Mouse (Mus musculus) midbrain, embryonic 11.5 days (tissue): Measurements from ENCODE around the gene Dmxl2. TPM values are rescaled to one million over a fixed set of nuclear protein-coding genes. Genes with fewer than 3 reads are reported as not detected.

Experiments used
- ATAC-seq: fragments of 200-750 bp; cut with Nextera tagmentation; 2 replicates; pipeline ENCODE4 v1.8.0; 2017; ENCODE audit warnings: moderate TSS enrichment, moderate library complexity; ENCODE audit not compliant: low FRiP score
- DNase-seq: peaks from one replicate; pipeline ENCODE4 v3.0.0; 2015; ENCODE audit warnings: low spot score; ENCODE audit errors: missing footprints
- H3K27ac ChIP-seq: fragments of 300-500 bp; sonication (generic); 2 replicates; pipeline ENCODE4 v1.5.1; 2014; ENCODE audit warnings: low read depth, low read length
- H3K27me3 ChIP-seq: fragments of 300-500 bp; sonication (generic); 2 replicates; pipeline ENCODE4 v1.6.1; 2014; ENCODE audit warnings: mild to moderate bottlenecking, low read length, moderate library complexity, mixed read lengths; ENCODE audit not compliant: control insufficient read depth, insufficient read depth
- H3K36me3 ChIP-seq: fragments of 300-500 bp; sonication (generic); 2 replicates; pipeline ENCODE4 v1.6.1; 2014; ENCODE audit warnings: mild to moderate bottlenecking, low read length, moderate library complexity, mixed read lengths; ENCODE audit not compliant: control insufficient read depth, insufficient read depth
- H3K4me1 ChIP-seq: fragments of 300-500 bp; sonication (generic); 2 replicates; pipeline ENCODE4 v1.6.1; 2014; ENCODE audit warnings: low read length; ENCODE audit not compliant: control insufficient read depth, insufficient read depth
- H3K4me2 ChIP-seq: fragments of 300-500 bp; sonication (generic); 2 replicates; pipeline ENCODE4 v1.6.1; 2014; ENCODE audit warnings: mild to moderate bottlenecking, moderate library complexity
- H3K4me3 ChIP-seq: fragments of 300-500 bp; sonication (generic); 2 replicates; pipeline ENCODE4 v1.5.1; 2014; ENCODE audit warnings: low read depth, low read length
- H3K9ac ChIP-seq: fragments of 300-500 bp; sonication (generic); 2 replicates; pipeline ENCODE4 v1.6.1; 2014; ENCODE audit warnings: low read length
- H3K9me3 ChIP-seq: fragments of 300-500 bp; sonication (generic); 2 replicates; pipeline ENCODE4 v1.6.1; 2016; ENCODE audit warnings: low read length; ENCODE audit not compliant: control insufficient read depth
- WGBS: fragments of 180-500 bp; shearing (Covaris S2); extraction: QIAGEN DNeasy Blood & Tissue Kit; methylation state at CpG from one replicate; pipeline ENCODE4 v1.1.7; 2014; 5-methylcytosine and 5-hydroxymethylcytosine counted together
- polyA plus RNA-seq: library from polyadenylated mRNA; unstranded; fragments of >200 nt; fragmentation: Nextera tagmentation; extraction: Ambion mirVana; gene quantifications from 2 replicates; pipeline ENCODE4 v1.2.1, GENCODE M21; 2014

Gene Dmxl2
- polyA plus RNA-seq, 1 experiment from 2014 or later = 16.6 TPM

DNA sequence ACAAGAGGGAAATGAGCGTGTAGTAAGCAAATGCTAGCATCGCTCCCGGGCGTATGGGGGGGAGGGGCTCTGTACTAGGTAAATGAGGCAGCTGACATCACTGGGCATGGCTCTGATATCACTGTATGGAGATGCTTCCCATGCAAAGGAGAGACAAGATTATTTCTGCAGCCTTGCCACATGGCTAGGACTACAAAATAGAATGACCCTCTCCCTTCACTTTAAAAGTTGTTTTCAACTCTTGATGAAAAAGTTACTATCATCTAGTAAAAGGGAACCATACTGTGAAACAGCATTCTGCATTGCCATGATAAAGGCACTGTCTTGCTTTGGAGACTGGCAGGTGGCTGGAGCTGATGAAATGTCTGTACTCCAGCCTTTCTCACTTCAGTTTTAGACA is 18.2 kb downstream of the Dmxl2 start:
- ATAC-seq (no peak), DNase-seq (no peak)
- H3K4me2 ChIP-seq = no peak overlapping the region
- no peaks in the 10 kb centered on the region for H3K9me3 ChIP-seq
- H3K27me3 ChIP-seq = no peaks in the 10 kb centered on the region
- H3K9ac ChIP-seq = no peak overlapping the region
- 70% methylated on average over 4 of the region's 4 CpGs for WGBS
- no peak overlapping the region for H3K4me3 ChIP-seq
- no peak overlapping the region for H3K27ac ChIP-seq
- no peaks in the 10 kb centered on the region for H3K4me1 ChIP-seq
- no peaks in the 10 kb centered on the region for H3K36me3 ChIP-seq

DNA sequence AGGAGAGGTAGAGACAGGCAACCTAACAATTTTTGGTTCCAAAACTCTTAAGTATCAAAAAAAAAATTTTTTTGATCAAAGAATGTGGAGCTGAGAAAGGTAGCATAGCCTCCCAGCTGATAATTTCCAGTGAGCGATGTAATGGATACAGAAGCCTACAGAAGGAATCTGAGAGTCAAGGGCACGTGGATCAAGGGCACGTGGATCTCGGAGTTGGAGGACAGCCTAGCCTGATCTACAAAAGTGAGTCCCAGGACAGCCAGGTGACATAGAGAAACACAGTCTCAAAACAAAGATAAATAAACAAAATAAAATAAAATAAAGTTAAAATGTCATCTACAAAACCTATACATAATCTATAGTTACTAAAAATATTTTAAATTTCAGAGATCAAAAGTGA is 18.7 kb downstream of the Dmxl2 start:
- Histone ChIP-seq H3K4me1 (no peaks in the 10 kb centered on the region), H3K9ac (no peak overlapping the region), H3K9me3 (no peaks in the 10 kb centered on the region), H3K36me3 (no peaks in the 10 kb centered on the region), H3K27me3 (no peaks in the 10 kb centered on the region), H3K4me2 (no peak overlapping the region), H3K4me3 (no peak overlapping the region), H3K27ac (no peak overlapping the region)
- ATAC-seq (no peak), DNase-seq (no peak)
- WGBS = 90% methylated on average over 4 of the region's 4 CpGs

DNA sequence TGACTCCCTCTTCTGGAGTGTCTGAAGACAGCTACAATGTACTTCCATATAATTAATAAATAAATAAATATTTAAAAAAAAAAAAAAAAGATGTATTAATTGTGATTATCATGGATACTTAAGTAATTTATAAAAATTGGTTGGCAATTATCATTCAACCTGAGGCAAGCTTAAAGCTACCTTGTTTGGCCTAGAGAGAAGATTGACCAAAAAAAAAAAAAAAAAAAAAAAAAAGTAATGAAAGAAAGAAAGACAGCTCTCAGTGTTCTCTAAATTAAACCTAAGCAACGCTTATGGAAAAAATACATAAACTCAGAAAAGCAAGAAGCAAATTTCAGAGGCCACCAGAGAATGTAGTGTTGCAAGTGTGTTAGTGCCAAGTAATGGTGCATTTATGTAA is 22.4 kb downstream of the Dmxl2 start:
- Histone ChIP-seq H3K4me3 (no peak overlapping the region), H3K27ac (no peak overlapping the region), H3K9me3 (no peaks in the 10 kb centered on the region), H3K36me3 (no peaks in the 10 kb centered on the region), H3K27me3 (no peaks in the 10 kb centered on the region), H3K4me1 (no peaks in the 10 kb centered on the region), H3K9ac (no peak overlapping the region), H3K4me2 (no peak overlapping the region)
- ATAC-seq = no peak
- DNase-seq = no peak
- WGBS = 89% methylated on average over 1 of the region's 1 CpGs

DNA sequence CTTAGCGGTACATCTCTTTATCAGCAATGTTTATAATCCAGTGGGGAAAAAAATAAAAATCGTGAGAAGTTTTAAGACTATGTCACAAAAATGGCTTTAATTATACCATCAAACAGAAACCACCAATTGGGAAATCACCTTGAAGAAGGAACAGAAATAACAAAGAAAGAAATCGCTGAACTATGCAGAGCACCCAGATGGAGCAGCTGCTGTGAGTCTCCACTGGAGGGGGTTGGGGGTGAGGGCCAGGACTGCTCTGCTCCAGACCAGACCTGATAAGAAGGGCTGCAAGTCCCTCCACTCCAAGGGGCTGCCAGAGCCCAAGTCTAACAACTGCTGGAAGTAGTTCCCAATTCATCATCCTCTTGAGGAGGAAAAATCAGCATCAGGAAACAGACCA is 23.3 kb downstream of the Dmxl2 start:
- no peak overlapping the region for H3K4me3 ChIP-seq
- no peak for ATAC-seq
- no peaks in the 10 kb centered on the region for H3K36me3 ChIP-seq
- no peak for DNase-seq
- no peak overlapping the region for H3K9ac ChIP-seq
- H3K27ac ChIP-seq = no peak overlapping the region
- no peaks in the 10 kb centered on the region for H3K4me1 ChIP-seq
- 68% methylated on average over 3 of the region's 3 CpGs for WGBS
- H3K27me3 ChIP-seq = no peaks in the 10 kb centered on the region
- no peaks in the 10 kb centered on the region for H3K9me3 ChIP-seq
- H3K4me2 ChIP-seq = no peak overlapping the region

DNA sequence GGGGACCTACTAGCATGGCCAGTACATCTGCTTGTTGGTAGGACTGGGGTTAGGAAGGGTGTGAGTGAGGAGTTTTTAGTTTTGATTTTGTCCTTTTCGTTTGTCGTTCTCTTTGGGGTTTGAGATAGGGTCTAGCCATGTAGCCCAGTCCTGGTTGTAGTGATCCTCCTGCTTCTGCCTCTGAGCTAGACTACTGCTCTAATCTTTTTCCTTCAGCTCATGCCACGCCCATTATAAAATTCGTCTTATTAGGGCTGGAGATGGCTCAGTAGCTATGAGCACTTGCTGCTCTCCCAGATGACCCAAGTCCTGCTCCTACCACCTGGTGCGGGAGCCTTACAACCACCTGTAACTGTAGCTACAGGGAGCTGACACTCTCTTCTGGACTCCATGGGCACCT is 26.9 kb downstream of the Dmxl2 start:
- Histone ChIP-seq H3K4me3 (no peak overlapping the region), H3K4me2 (no peak overlapping the region), H3K9ac (no peak overlapping the region), H3K4me1 (no peaks in the 10 kb centered on the region), H3K9me3 (no peaks in the 10 kb centered on the region), H3K36me3 (no peaks in the 10 kb centered on the region), H3K27ac (no peak overlapping the region), H3K27me3 (no peaks in the 10 kb centered on the region)
- ATAC-seq = no peak
- no peak for DNase-seq
- 88% methylated on average over 5 of the region's 5 CpGs for WGBS

DNA sequence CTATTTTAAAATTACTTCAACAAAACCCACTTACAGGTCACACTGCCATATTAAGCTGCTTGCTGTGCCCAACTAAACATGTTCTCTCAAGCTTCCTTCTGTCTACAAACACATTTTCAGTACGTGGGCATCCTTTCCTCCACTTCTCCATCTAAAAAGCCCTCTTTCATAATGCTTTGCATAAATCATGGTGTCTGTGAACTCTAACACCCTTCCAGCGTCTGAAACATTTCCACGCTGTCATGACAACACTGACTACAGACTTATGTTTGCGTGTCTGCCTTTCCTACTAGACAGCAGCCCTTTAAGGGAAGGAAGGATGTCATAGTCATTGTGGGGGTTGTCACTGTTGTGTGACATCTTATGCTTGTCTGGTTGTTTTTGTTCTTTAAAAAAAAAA is 27.4 kb downstream of the Dmxl2 start:
- Histone ChIP-seq H3K4me1 (no peaks in the 10 kb centered on the region), H3K36me3 (no peaks in the 10 kb centered on the region), H3K4me3 (no peak overlapping the region), H3K27me3 (no peaks in the 10 kb centered on the region), H3K27ac (no peak overlapping the region), H3K9me3 (no peaks in the 10 kb centered on the region), H3K4me2 (no peak overlapping the region), H3K9ac (no peak overlapping the region)
- ATAC-seq (no peak), DNase-seq (no peak)
- 75% methylated on average over 4 of the region's 4 CpGs for WGBS

DNA sequence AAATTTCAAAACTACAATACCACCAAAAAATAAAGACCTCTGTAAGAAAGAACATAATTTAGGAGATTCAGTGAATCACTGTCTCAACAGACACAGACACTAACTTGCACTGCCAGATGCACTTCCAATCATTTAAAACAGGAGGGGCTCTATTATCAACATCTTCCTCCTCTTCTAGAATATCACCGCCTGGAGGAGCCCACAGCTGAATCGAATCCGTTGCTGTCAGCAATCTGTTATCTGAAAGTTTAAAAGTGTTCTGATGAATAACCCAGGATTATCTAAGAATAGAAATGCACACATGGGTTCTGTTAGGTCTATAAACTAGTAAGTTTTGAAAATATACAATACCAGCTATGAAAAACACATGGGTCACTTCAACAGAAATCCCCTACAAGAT is 28.6 kb downstream of the Dmxl2 start:
- no peak for ATAC-seq
- Histone ChIP-seq H3K9ac (no peak overlapping the region), H3K4me2 (no peak overlapping the region), H3K27me3 (no peaks in the 10 kb centered on the region), H3K36me3 (no peaks in the 10 kb centered on the region), H3K4me3 (no peak overlapping the region), H3K27ac (no peak overlapping the region), H3K4me1 (no peaks in the 10 kb centered on the region), H3K9me3 (no peaks in the 10 kb centered on the region)
- 73% methylated on average over 3 of the region's 3 CpGs for WGBS
- DNase-seq = no peak

DNA sequence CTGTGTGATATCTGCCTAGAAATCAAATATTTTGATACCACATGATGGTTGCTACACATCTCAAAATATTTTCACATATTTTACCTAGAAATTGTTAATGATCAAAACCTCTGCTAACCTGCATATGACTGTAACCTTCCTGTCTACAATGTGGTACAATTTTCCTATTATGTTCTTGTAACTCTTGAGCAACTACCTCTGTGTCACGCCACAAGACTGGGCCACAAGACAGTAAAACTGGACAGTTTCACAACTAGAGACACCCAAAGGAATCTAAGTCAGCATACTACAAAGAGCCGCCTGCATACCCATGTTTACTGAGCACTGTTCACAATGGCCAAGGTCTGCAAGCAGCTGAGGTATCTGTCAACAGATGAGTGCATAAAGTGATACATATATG is 32.1 kb downstream of the Dmxl2 start:
- 87% methylated on average over 2 of the region's 2 CpGs for WGBS
- Histone ChIP-seq H3K9me3 (no peaks in the 10 kb centered on the region), H3K4me3 (no peak overlapping the region), H3K27ac (no peak overlapping the region), H3K4me2 (no peak overlapping the region), H3K4me1 (no peaks in the 10 kb centered on the region), H3K36me3 (no peaks in the 10 kb centered on the region), H3K27me3 (no peaks in the 10 kb centered on the region), H3K9ac (no peak overlapping the region)
- no peak for DNase-seq
- no peak for ATAC-seq

DNA sequence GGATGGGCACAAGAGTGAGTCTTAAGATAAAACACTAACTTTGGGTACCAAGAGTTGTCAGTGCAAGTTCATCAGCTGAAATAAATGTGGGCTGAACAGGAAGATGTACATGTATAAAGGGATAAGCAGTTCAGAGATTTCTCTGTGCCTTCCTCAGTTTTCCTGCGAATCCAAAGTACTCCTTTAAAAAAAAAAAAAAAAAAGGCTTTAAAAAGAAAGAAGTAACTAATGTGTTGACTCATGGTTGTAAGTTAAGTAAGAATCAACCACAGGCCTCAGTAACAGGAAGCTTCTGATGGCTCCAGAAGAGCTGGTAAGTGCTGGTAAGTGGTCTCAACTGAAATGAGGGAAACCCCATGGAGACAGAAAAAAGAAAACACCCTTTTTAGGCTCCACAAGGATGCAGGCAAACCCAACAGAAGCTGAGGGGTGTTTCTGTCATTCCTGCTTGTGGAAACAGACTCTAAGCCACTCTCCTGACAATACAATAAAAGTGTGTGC is 33.9 kb downstream of the Dmxl2 start:
- H3K4me1 ChIP-seq = no peaks in the 10 kb centered on the region
- no peaks in the 10 kb centered on the region for H3K9me3 ChIP-seq
- H3K4me3 ChIP-seq = no peak overlapping the region
- no peak for DNase-seq
- no peaks in the 10 kb centered on the region for H3K27me3 ChIP-seq
- no peak overlapping the region for H3K4me2 ChIP-seq
- no peak for ATAC-seq
- no peaks in the 10 kb centered on the region for H3K36me3 ChIP-seq
- 88% methylated on average over 1 of the region's 1 CpGs for WGBS
- H3K9ac ChIP-seq = no peak overlapping the region
- no peak overlapping the region for H3K27ac ChIP-seq
